Mouse (Mus musculus) stomach, postnatal 0 days (tissue): ENCODE data around the gene Tm2d1.
A peak's percentile ranks its signal among the peaks of the same experiment; 100 is the strongest.

Experiments
- CTCF ChIP-seq: IDR thresholded peaks from 2 replicates; pipeline ENCODE4 v1.5.1; 2016; ENCODE audit warnings: antibody characterized with exemption, low read depth, mild to moderate bottlenecking, moderate library complexity
- EP300 ChIP-seq: optimal IDR thresholded peaks from 2 replicates; pipeline ENCODE3; 2016; ENCODE audit warnings: antibody characterized with exemption

DNA sequence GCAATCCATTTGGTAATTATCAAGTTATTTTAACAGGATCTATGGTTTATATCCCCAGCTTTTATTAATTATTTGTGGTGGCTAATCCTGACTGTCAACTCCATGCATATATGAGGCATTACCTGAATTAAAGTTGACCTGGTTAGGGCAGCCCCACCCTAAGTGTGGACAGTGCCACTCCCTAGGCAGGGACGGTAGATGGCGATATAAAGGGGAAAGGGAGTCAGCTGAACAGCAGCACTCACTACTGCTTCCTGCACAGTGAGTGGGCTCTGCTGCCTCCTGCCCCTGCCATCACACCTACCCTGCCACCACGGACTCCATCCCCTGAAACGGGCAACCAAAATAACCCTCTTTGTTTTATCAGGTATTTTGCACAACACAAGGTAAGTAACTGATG lies 7.7 kb downstream of the Tm2d1 start:
- TF ChIP-seq EP300 (no peak), CTCF (peak; percentile 62)
